Mouse (Mus musculus) olfactory bulb, adult 2 months (tissue): ENCODE measurements around the gene Hvcn1. TPM values are rescaled to one million over a fixed set of nuclear protein-coding genes. Genes with fewer than 3 reads are reported as not detected.

Experiments
- H3K27ac ChIP-seq: fragments of 200-500 bp; 2 replicates; pipeline ENCODE4 v1.5.1; 2012; ENCODE audit warnings: low read depth, low read length; ENCODE audit not compliant: insufficient read depth
- H3K4me1 ChIP-seq: fragments of 200-500 bp; 2 replicates; pipeline ENCODE4 v1.6.1; 2012; ENCODE audit warnings: low read length; ENCODE audit not compliant: control insufficient read depth, insufficient read depth
- H3K4me3 ChIP-seq: fragments of 200-500 bp; 2 replicates; pipeline ENCODE4 v1.5.1; 2012; ENCODE audit warnings: mild to moderate bottlenecking, low read depth, low read length, moderate library complexity; ENCODE audit not compliant: insufficient read depth
- CTCF ChIP-seq: fragments of 200-500 bp; IDR thresholded peaks from 2 replicates; pipeline ENCODE4 v1.5.1; 2012; ENCODE audit warnings: low read depth, mild to moderate bottlenecking, low read length, moderate library complexity; ENCODE audit not compliant: insufficient read depth
- POLR2A ChIP-seq: fragments of 200-500 bp; IDR thresholded peaks from 2 replicates; pipeline ENCODE4 v1.6.1; 2012; ENCODE audit warnings: mild to moderate bottlenecking, low read depth, low read length, moderate library complexity; ENCODE audit not compliant: insufficient read depth
- WGBS: fragments of 180-500 bp; shearing (Covaris S2); methylation state at CpG from one replicate; pipeline ENCODE4 v1.1.7; 2018; 5-methylcytosine and 5-hydroxymethylcytosine counted together
- polyA plus RNA-seq: library from polyadenylated mRNA; stranded (reverse); fragments of >200 nt; gene quantifications from 2 replicates; pipeline ENCODE4 v1.2.4, GENCODE M21; 2012; ENCODE audit warnings: low replicate concordance; ENCODE audit not compliant: missing spikeins, insufficient read depth, insufficient read length

Gene Hvcn1
- polyA plus RNA-seq, 1 experiment, result not detected

- TF ChIP-seq POLR2A (no peak), CTCF (no peak)
- 31% methylated on average over 17 of the region's 17 CpGs for WGBS
- H3K27ac ChIP-seq, result peak overlapping the region; percentile 90
- H3K4me1 ChIP-seq, result peaks cover 50% of the 10 kb centered on the region
- no peak overlapping the region for H3K4me3 ChIP-seq
Measured at GRCm38 (mm10) chr5:122251895-122252606, 45.4 kb downstream of the Hvcn1 start.

GRCm38 (mm10) chr5:122258027-122258741 is 51.6 kb downstream of the Hvcn1 start:
- WGBS, result 61% methylated on average over 6 of the region's 6 CpGs
- H3K4me3 ChIP-seq, result no peak overlapping the region
- peaks cover 34% of the 10 kb centered on the region for H3K4me1 ChIP-seq
- no peak overlapping the region for H3K27ac ChIP-seq
- TF ChIP-seq CTCF (no peak), POLR2A (no peak)

GRCm38 (mm10) chr5:122262104-122262503 is 55.5 kb downstream of the Hvcn1 start:
- TF ChIP-seq POLR2A, result no peak
- TF ChIP-seq CTCF, result no peak
- Histone ChIP-seq H3K4me3 (no peak overlapping the region), H3K27ac (0 out of 2 replicates have a peak overlapping the region, but pooled peaks have one; percentile 45), H3K4me1 (peaks cover 31% of the 10 kb centered on the region)
- WGBS, result 46% methylated on average over 7 of the region's 7 CpGs

GRCm38 (mm10) chr5:122263933-122264905 is 57.6 kb downstream of the Hvcn1 start, which contains the start of gene Tctn1:
TSS of gene Tctn1 (minus strand) at chr5:122264460.
- WGBS, result under 1% methylated on average over 49 of the region's 49 CpGs
- Histone ChIP-seq H3K27ac (peak within 1 kb of the TSS; percentile 90), H3K4me3 (peak within 1 kb of the TSS; percentile 83), H3K4me1 (peaks cover 28% of the 10 kb centered on the region)
- TF ChIP-seq CTCF, result no peak
- TF ChIP-seq POLR2A, result peak; percentile 59; the same call in 1 of the 2 replicates

GRCm38 (mm10) chr5:122265187-122265586 is 58.6 kb downstream of the Hvcn1 start:
- WGBS, result 70% methylated on average over 3 of the region's 3 CpGs
- H3K27ac ChIP-seq, result no peak overlapping the region
- TF ChIP-seq POLR2A (no peak), CTCF (no peak)
- H3K4me1 ChIP-seq, result peaks cover 22% of the 10 kb centered on the region
- H3K4me3 ChIP-seq, result no peak overlapping the region

GRCm38 (mm10) chr5:122265942-122266341 is 59.3 kb downstream of the Hvcn1 start:
- WGBS, result 96% methylated on average over 2 of the region's 2 CpGs

GRCm38 (mm10) chr5:122267136-122267535 is 60.5 kb downstream of the Hvcn1 start:
- 82% methylated on average over 7 of the region's 7 CpGs for WGBS
- no peak overlapping the region for H3K27ac ChIP-seq
- peaks cover 6% of the 10 kb centered on the region; the same call in 1 of the 2 replicates for H3K4me1 ChIP-seq
- H3K4me3 ChIP-seq, result no peak overlapping the region
- TF ChIP-seq POLR2A, result no peak
- no peak for TF ChIP-seq CTCF

More at GRCm38 (mm10) chr5:122265942-122266341, 59.3 kb downstream of the Hvcn1 start:
- Histone ChIP-seq H3K4me3 (no peak overlapping the region), H3K27ac (no peak overlapping the region), H3K4me1 (peaks cover 16% of the 10 kb centered on the region)
- TF ChIP-seq POLR2A, result no peak
- TF ChIP-seq CTCF, result no peak

- TF ChIP-seq POLR2A, result no peak
- no peak for TF ChIP-seq CTCF
- WGBS, result 20% methylated on average over 5 of the region's 5 CpGs
- Histone ChIP-seq H3K4me1 (0 out of 2 replicates have a peak, but pooled peaks cover 5% of the 10 kb centered on the region), H3K4me3 (no peak overlapping the region), H3K27ac (no peak overlapping the region)
Measured at GRCm38 (mm10) chr5:122267899-122268298, 61.3 kb downstream of the Hvcn1 start.
